Mouse (Mus musculus) forebrain, embryonic 14.5 days (tissue): ENCODE measurements at regions not wholly inside any gene's neighbourhood (a gene's known extent, or its start where the extent isn't known, plus 50 kb on each side); places are given as distances from the start of the nearest gene placed in this dataset.

Experiments used
- ATAC-seq: fragments of 200-750 bp; cut with Nextera tagmentation; 2 replicates; pipeline ENCODE4 v1.8.0; 2017; ENCODE audit warnings: mild to moderate bottlenecking, moderate library complexity
- DNase-seq: peaks from one replicate; pipeline ENCODE4 v3.0.0-alpha.2; 2015; ENCODE audit warnings: low spot score
- H3K27ac ChIP-seq: fragments of 300-500 bp; sonication (generic); 2 replicates; pipeline ENCODE4 v1.5.1; 2014; ENCODE audit warnings: low read depth, mild to moderate bottlenecking, control low read depth, low read length, moderate library complexity
- H3K27me3 ChIP-seq: fragments of 300-500 bp; sonication (generic); replicated peaks from 2 replicates; pipeline ENCODE4 v1.6.1; 2014; ENCODE audit warnings: low read length, control low read depth, mixed read lengths; ENCODE audit not compliant: control insufficient read depth, insufficient read depth
- H3K36me3 ChIP-seq: fragments of 300-500 bp; sonication (generic); 2 replicates; pipeline ENCODE4 v1.6.1; 2014; ENCODE audit warnings: low read length, control low read depth; ENCODE audit not compliant: control insufficient read depth, insufficient read depth
- H3K4me1 ChIP-seq: fragments of 300-500 bp; sonication (generic); 2 replicates; pipeline ENCODE4 v1.6.1; 2014; ENCODE audit warnings: antibody characterized with exemption, low read length, control low read depth; ENCODE audit not compliant: control insufficient read depth, insufficient read depth
- H3K4me2 ChIP-seq: fragments of 300-500 bp; sonication (generic); 2 replicates; pipeline ENCODE4 v1.6.1; 2014; ENCODE audit warnings: mild to moderate bottlenecking, control low read depth, low read length
- H3K4me3 ChIP-seq: fragments of 300-500 bp; sonication (generic); 2 replicates; pipeline ENCODE4 v1.5.1; 2014; ENCODE audit warnings: low read depth, low read length, control low read depth
- H3K9ac ChIP-seq: fragments of 300-500 bp; sonication (generic); 2 replicates; pipeline ENCODE4 v1.6.1; 2014; ENCODE audit warnings: mild to moderate bottlenecking, low read length, control low read depth, moderate library complexity
- H3K9me3 ChIP-seq: fragments of 300-500 bp; sonication (generic); replicated peaks from 2 replicates; pipeline ENCODE4 v1.6.1; 2016; ENCODE audit warnings: low read length, control low read depth, mixed read lengths; ENCODE audit not compliant: control insufficient read depth
- WGBS: fragments of 180-500 bp; shearing (Covaris S2); extraction: QIAGEN DNeasy Blood & Tissue Kit; methylation state at CpG from one replicate; pipeline ENCODE4 v1.1.7; 2014; 5-methylcytosine and 5-hydroxymethylcytosine counted together

- Histone ChIP-seq H3K4me3 (no peak overlapping the region), H3K36me3 (no peaks in the 10 kb centered on the region), H3K9ac (no peak overlapping the region), H3K4me1 (no peaks in the 10 kb centered on the region), H3K27ac (no peak overlapping the region), H3K4me2 (no peak overlapping the region), H3K27me3 (no peaks in the 10 kb centered on the region), H3K9me3 (no peaks in the 10 kb centered on the region)
- ATAC-seq (no peak), DNase-seq (peak; percentile 62)
- 0% methylated on average over 1 of the region's 1 CpGs for WGBS
These were observed 114.5 kb downstream of the Rfx6 start for GRCm38 (mm10) chr10:51792030-51792429.

GRCm38 (mm10) chr10:51793876-51794275 lies 116.3 kb downstream of the Rfx6 start:
- Histone ChIP-seq H3K27me3 (no peaks in the 10 kb centered on the region), H3K4me1 (no peaks in the 10 kb centered on the region), H3K36me3 (no peaks in the 10 kb centered on the region), H3K4me2 (no peak overlapping the region), H3K27ac (no peak overlapping the region), H3K9me3 (no peaks in the 10 kb centered on the region), H3K4me3 (no peak overlapping the region), H3K9ac (no peak overlapping the region)
- WGBS = 90% methylated on average over 7 of the region's 7 CpGs
- peak; percentile 2 for DNase-seq
- ATAC-seq = no peak

DNA sequence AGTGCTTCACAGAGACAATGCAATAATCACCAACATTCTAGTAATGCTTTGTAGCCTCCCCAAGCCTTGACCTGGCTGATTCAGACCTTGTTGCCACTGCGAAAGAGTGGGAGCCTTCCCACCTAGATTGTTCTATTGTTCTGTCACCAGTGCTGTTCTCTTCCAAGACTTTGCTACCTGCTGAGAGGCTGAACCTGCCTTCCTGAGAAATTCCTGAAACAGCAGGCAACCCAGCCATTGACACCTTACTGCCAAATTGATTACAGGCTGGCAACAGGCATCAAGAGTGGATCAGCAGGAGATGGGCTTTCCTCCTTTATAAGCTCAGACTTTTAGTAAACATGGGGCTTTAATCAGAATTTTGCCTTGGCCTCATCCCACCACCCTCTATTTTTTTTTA lies 139.1 kb downstream of the Rfx6 start:
- Histone ChIP-seq H3K4me3 (no peak overlapping the region), H3K4me1 (no peaks in the 10 kb centered on the region), H3K36me3 (no peaks in the 10 kb centered on the region), H3K9ac (no peak overlapping the region), H3K4me2 (no peak overlapping the region), H3K27ac (no peak overlapping the region), H3K9me3 (no peaks in the 10 kb centered on the region), H3K27me3 (no peaks in the 10 kb centered on the region)
- DNase-seq (no peak), ATAC-seq (no peak)
- WGBS = 11% methylated on average over 1 of the region's 1 CpGs

DNA sequence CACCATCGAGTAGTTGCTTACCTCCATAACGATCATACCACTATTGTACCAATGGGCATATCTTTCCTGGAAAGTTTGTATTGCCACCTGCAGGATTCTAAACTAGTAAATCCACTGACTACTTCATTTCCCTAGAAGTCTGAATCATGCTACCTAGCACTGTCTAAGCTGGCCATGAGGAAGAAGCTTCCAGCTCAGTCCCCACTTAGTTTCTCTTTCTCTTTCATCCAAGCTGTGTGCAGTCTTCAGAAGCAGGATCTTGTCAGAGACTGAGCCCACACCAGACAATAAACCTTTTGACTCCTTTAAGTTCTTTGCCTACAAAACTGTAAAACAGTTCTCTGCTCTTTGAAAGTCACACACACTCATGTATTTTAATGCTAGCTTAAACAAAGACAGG lies 146.3 kb downstream of the Rfx6 start:
- ATAC-seq = no peak
- WGBS = 95% methylated on average over 2 of the region's 2 CpGs

GRCm38 (mm10) chr10:51826431-51826964 lies 148.9 kb downstream of the Rfx6 start:
- no peak overlapping the region for H3K4me3 ChIP-seq
- no peak overlapping the region for H3K9ac ChIP-seq
- H3K4me2 ChIP-seq = no peak overlapping the region
- no peaks in the 10 kb centered on the region for H3K4me1 ChIP-seq
- no peaks in the 10 kb centered on the region for H3K36me3 ChIP-seq
- peak; percentile 42; the same call in 1 of the 2 replicates for ATAC-seq
- no peaks in the 10 kb centered on the region for H3K9me3 ChIP-seq
- DNase-seq = peak; percentile 28
- H3K27me3 ChIP-seq = no peaks in the 10 kb centered on the region
- no peak overlapping the region for H3K27ac ChIP-seq
- 8% methylated on average over 6 of the region's 6 CpGs for WGBS

More for the DNA sequence above, 146.3 kb downstream of the Rfx6 start:
- Histone ChIP-seq H3K4me2 (no peak overlapping the region), H3K4me3 (no peak overlapping the region), H3K4me1 (no peaks in the 10 kb centered on the region), H3K27me3 (no peaks in the 10 kb centered on the region), H3K9me3 (no peaks in the 10 kb centered on the region), H3K9ac (no peak overlapping the region), H3K27ac (no peak overlapping the region), H3K36me3 (no peaks in the 10 kb centered on the region)
- DNase-seq = no peak

DNA sequence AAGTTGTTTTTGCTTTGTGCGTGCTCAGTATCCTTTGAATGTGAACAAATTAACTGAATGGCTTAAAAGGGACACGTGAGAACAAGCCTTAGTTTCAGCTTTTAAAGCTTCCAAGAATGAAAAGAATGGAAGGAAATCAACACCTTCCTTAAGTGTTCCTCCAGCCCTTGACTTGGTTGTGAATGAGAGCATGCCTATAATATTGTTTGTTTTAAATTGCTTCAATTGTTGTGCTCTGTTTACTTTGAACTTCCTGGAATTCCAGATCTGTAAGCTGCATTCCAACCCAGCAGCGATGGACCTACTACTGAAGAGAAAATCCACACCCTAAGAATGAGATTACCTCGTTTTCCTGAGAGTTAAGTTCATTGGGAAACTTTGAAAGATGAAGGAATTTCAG lies 154.9 kb downstream of the Rfx6 start:
- ATAC-seq = no peak
- DNase-seq = no peak
- H3K36me3 ChIP-seq = no peaks in the 10 kb centered on the region
- WGBS = 41% methylated on average over 4 of the region's 4 CpGs
- no peak overlapping the region for H3K4me2 ChIP-seq
- H3K9me3 ChIP-seq = no peaks in the 10 kb centered on the region
- H3K4me1 ChIP-seq = no peaks in the 10 kb centered on the region
- H3K9ac ChIP-seq = no peak overlapping the region
- no peak overlapping the region for H3K4me3 ChIP-seq
- H3K27ac ChIP-seq = no peak overlapping the region
- H3K27me3 ChIP-seq = no peaks in the 10 kb centered on the region

- 75% methylated on average over 1 of the region's 1 CpGs for WGBS
- no peak overlapping the region for H3K27ac ChIP-seq
- no peaks in the 10 kb centered on the region for H3K36me3 ChIP-seq
- no peak overlapping the region for H3K4me2 ChIP-seq
- H3K27me3 ChIP-seq = no peaks in the 10 kb centered on the region
- ATAC-seq (no peak), DNase-seq (no peak)
- no peaks in the 10 kb centered on the region for H3K4me1 ChIP-seq
- no peak overlapping the region for H3K9ac ChIP-seq
- no peaks in the 10 kb centered on the region for H3K9me3 ChIP-seq
- H3K4me3 ChIP-seq = no peak overlapping the region
These were observed 165.5 kb downstream of the Rfx6 start for GRCm38 (mm10) chr10:51843099-51843498.

DNA sequence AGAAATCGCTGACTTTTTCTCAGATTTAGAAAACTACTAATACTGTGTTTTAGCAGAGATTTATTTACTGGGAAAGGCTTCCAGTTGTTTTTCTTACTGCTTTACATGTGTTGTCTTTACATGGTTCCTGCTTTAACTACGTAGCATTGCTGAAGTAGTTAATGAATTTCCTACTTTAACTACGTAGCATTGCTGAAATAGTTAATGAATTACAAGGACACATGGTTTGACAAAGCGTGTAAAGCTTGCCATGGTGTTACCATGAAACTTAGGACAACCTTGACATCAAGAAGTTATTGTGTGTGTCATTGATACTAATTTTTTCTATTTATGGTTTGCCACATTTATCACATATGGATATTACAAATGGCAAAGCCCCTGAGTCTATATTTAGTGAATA lies 168.7 kb downstream of the Rfx6 start:
- Histone ChIP-seq H3K27me3 (no peaks in the 10 kb centered on the region), H3K9me3 (no peaks in the 10 kb centered on the region), H3K36me3 (no peaks in the 10 kb centered on the region), H3K9ac (no peak overlapping the region), H3K4me3 (no peak overlapping the region), H3K27ac (no peak overlapping the region), H3K4me2 (no peak overlapping the region), H3K4me1 (no peaks in the 10 kb centered on the region)
- WGBS = 82% methylated on average over 4 of the region's 4 CpGs
- no peak for ATAC-seq
- no peak for DNase-seq

GRCm38 (mm10) chr10:51869409-51869808 lies 152.9 kb upstream of the Vgll2 start:
- H3K9me3 ChIP-seq = no peaks in the 10 kb centered on the region
- H3K27ac ChIP-seq = no peak overlapping the region
- no peak for ATAC-seq
- H3K27me3 ChIP-seq = no peaks in the 10 kb centered on the region
- no peak overlapping the region for H3K4me3 ChIP-seq
- no peak overlapping the region for H3K4me2 ChIP-seq
- H3K9ac ChIP-seq = no peak overlapping the region
- H3K36me3 ChIP-seq = no peaks in the 10 kb centered on the region
- H3K4me1 ChIP-seq = no peaks in the 10 kb centered on the region
- WGBS = 75% methylated on average over 3 of the region's 3 CpGs
- no peak for DNase-seq
